Mouse (Mus musculus) liver, adult 2 months (tissue): ENCODE measurements at regions not wholly inside any gene's neighbourhood (a gene's known extent, or its start where the extent isn't known, plus 50 kb on each side); places are given as distances from the start of the nearest gene placed in this dataset.

Experiments used
- DNase-seq: peaks from one replicate; pipeline ENCODE4 v3.0.0-alpha.2; 2011; ENCODE audit warnings: low read depth, low spot score; ENCODE audit errors: extremely low read depth
- H3K27ac ChIP-seq: fragments of 200-500 bp; replicated peaks from 2 replicates; pipeline ENCODE4 v1.5.1; 2012; ENCODE audit warnings: low read depth, mild to moderate bottlenecking, control low read depth, inconsistent platforms, low read length; ENCODE audit not compliant: insufficient read depth
- H3K27me3 ChIP-seq: fragments of 200-500 bp; 2 replicates; pipeline ENCODE4 v1.6.1; 2012; ENCODE audit warnings: mild to moderate bottlenecking, moderate library complexity, low read length, inconsistent platforms; ENCODE audit not compliant: control insufficient read depth, insufficient read depth
- H3K36me3 ChIP-seq: fragments of 200-500 bp; 2 replicates; pipeline ENCODE4 v1.6.1; 2012; ENCODE audit warnings: low read length, inconsistent platforms; ENCODE audit not compliant: control insufficient read depth, insufficient read depth
- H3K4me1 ChIP-seq: fragments of 200-500 bp; 2 replicates; pipeline ENCODE4 v1.6.1; 2011; ENCODE audit warnings: low read length; ENCODE audit not compliant: control insufficient read depth, insufficient read depth
- H3K4me3 ChIP-seq: fragments of 200-500 bp; 2 replicates; pipeline ENCODE4 v1.5.1; 2011; ENCODE audit warnings: low read depth, mild to moderate bottlenecking, control low read depth, low read length, moderate library complexity; ENCODE audit not compliant: insufficient read depth
- H3K79me2 ChIP-seq: fragments of 200-500 bp; 2 replicates; pipeline ENCODE4 v1.6.1; 2012; ENCODE audit warnings: inconsistent platforms, mild to moderate bottlenecking, low read length, moderate library complexity; ENCODE audit not compliant: control insufficient read depth, insufficient read depth
- H3K9ac ChIP-seq: fragments of 200-500 bp; 2 replicates; pipeline ENCODE4 v1.6.1; 2012; ENCODE audit warnings: low read depth, mild to moderate bottlenecking, control low read depth, inconsistent platforms, low read length
- CTCF ChIP-seq: fragments of 200-500 bp; IDR thresholded peaks from 2 replicates; pipeline ENCODE4 v1.5.1; 2011; ENCODE audit warnings: low read depth, low read length, control low read depth
- POLR2A ChIP-seq: fragments of 200-500 bp; IDR thresholded peaks from 2 replicates; pipeline ENCODE4 v1.6.1; 2011; ENCODE audit warnings: low read length, control low read depth; ENCODE audit not compliant: insufficient read depth; ENCODE audit errors: extremely low read depth
- WGBS: fragments of 180-500 bp; shearing (Covaris S2); methylation state at CpG from one replicate; pipeline ENCODE4 v1.1.7; 2018; 5-methylcytosine and 5-hydroxymethylcytosine counted together

- no peaks in the 10 kb centered on the region for H3K27me3 ChIP-seq
- H3K4me3 ChIP-seq: no peak overlapping the region
- H3K36me3 ChIP-seq: no peaks in the 10 kb centered on the region
- H3K4me1 ChIP-seq: no peaks in the 10 kb centered on the region
- H3K9ac ChIP-seq: no peak overlapping the region
- 86% methylated on average over 5 of the region's 5 CpGs for WGBS
- no peak overlapping the region for H3K27ac ChIP-seq
- H3K79me2 ChIP-seq: no peaks in the 10 kb centered on the region
- DNase-seq: no peak
- TF ChIP-seq CTCF: no peak
- no peak for TF ChIP-seq POLR2A
These were observed 249.8 kb downstream of the Tle3 start for GRCm38 (mm10) chr9:61621939-61622338.

- TF ChIP-seq CTCF: no peak
- TF ChIP-seq POLR2A: no peak
- WGBS: 72% methylated on average over 2 of the region's 2 CpGs
- Histone ChIP-seq H3K27ac (no peak overlapping the region), H3K4me1 (no peaks in the 10 kb centered on the region), H3K36me3 (no peaks in the 10 kb centered on the region), H3K79me2 (no peaks in the 10 kb centered on the region), H3K4me3 (no peak overlapping the region), H3K9ac (no peak overlapping the region), H3K27me3 (no peaks in the 10 kb centered on the region)
- DNase-seq: no peak
These were observed 248.6 kb downstream of the Tle3 start for GRCm38 (mm10) chr9:61620786-61621185.

- no peaks in the 10 kb centered on the region for H3K36me3 ChIP-seq
- no peaks in the 10 kb centered on the region for H3K79me2 ChIP-seq
- DNase-seq: no peak
- TF ChIP-seq POLR2A (no peak), CTCF (no peak)
- H3K27me3 ChIP-seq: no peaks in the 10 kb centered on the region
- no peak overlapping the region for H3K9ac ChIP-seq
- 79% methylated on average over 4 of the region's 4 CpGs for WGBS
- no peaks in the 10 kb centered on the region for H3K4me1 ChIP-seq
- no peak overlapping the region for H3K4me3 ChIP-seq
- H3K27ac ChIP-seq: no peak overlapping the region
These were observed 247.9 kb downstream of the Tle3 start for GRCm38 (mm10) chr9:61620105-61620504.

GRCm38 (mm10) chr9:61618510-61619249 is 246.5 kb downstream of the Tle3 start:
- DNase-seq: no peak
- no peaks in the 10 kb centered on the region for H3K27me3 ChIP-seq
- H3K9ac ChIP-seq: no peak overlapping the region
- no peaks in the 10 kb centered on the region for H3K4me1 ChIP-seq
- 79% methylated on average over 12 of the region's 12 CpGs for WGBS
- H3K4me3 ChIP-seq: no peak overlapping the region
- no peak for TF ChIP-seq POLR2A
- TF ChIP-seq CTCF: no peak
- H3K36me3 ChIP-seq: no peaks in the 10 kb centered on the region
- no peak overlapping the region for H3K27ac ChIP-seq
- H3K79me2 ChIP-seq: no peaks in the 10 kb centered on the region

- no peak overlapping the region for H3K9ac ChIP-seq
- no peaks in the 10 kb centered on the region for H3K36me3 ChIP-seq
- TF ChIP-seq CTCF (no peak), POLR2A (no peak)
- no peak overlapping the region for H3K27ac ChIP-seq
- DNase-seq: no peak
- no peaks in the 10 kb centered on the region for H3K27me3 ChIP-seq
- H3K4me3 ChIP-seq: no peak overlapping the region
- H3K79me2 ChIP-seq: no peaks in the 10 kb centered on the region
- WGBS: 89% methylated on average over 8 of the region's 8 CpGs
- H3K4me1 ChIP-seq: no peaks in the 10 kb centered on the region
These were observed 245.8 kb downstream of the Tle3 start for GRCm38 (mm10) chr9:61617979-61618378.

- H3K36me3 ChIP-seq: no peaks in the 10 kb centered on the region
- H3K9ac ChIP-seq: no peak overlapping the region
- H3K4me3 ChIP-seq: no peak overlapping the region
- no peaks in the 10 kb centered on the region for H3K27me3 ChIP-seq
- no peak for TF ChIP-seq POLR2A
- no peak for TF ChIP-seq CTCF
- no peaks in the 10 kb centered on the region for H3K79me2 ChIP-seq
- no peaks in the 10 kb centered on the region for H3K4me1 ChIP-seq
- no peak for DNase-seq
- WGBS: 81% methylated on average over 4 of the region's 4 CpGs
- H3K27ac ChIP-seq: no peak overlapping the region
These were observed 243.4 kb downstream of the Tle3 start for GRCm38 (mm10) chr9:61615556-61615955.
